Mouse (Mus musculus): ENCODE results near the gene Papss1. TPM values are rescaled to one million over a fixed set of nuclear protein-coding genes. Genes with fewer than 3 reads are reported as not detected.

Gene Papss1
- total and polyA plus RNA-seq, 2 experiments from 2014 or later = 107 to 133 TPM

DNA sequence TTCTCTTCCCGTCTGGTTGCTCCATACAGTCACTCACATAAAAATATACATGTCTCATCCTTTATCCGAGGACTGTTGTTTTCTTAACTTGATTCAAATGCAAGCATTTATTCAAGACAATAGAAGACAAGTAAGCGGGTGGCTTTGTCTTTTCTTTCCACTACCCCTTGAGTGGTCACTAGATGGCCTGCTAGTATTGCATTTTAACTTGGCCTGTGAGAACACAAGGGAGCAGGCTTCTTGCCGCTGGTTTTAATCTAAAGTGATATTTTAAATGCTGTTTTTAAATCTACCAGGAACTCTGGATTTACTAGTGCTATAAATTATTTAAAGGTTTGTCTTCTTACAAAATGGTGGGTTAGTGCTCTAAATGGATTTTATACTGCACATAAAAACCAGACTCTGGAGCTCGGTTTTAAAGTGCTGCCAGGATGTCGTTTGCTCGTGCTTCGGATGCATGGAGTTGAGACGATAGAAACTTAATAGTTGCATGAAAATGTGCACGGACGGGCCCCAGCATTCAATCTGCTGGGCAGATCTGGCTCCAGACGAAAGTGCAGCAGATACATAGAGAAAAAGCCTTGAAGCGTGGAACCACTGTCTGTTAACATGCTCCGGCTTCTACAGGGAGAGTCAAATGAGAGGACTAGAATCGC, 28.7 kb downstream of the Papss1 start:
- no peak overlapping the region for H3K27ac ChIP-seq (ENCODE audit: low read depth, low read length)
- no peak overlapping the region for H3K4me2 ChIP-seq (ENCODE audit: low read depth, low read length, poor library complexity, severe bottlenecking)
- no peaks in the 10 kb centered on the region for H3K27me3 ChIP-seq (ENCODE audit: insufficient read depth, low read length)
- H3K4me1 ChIP-seq (ENCODE audit: insufficient read depth, low read length) = no peaks in the 10 kb centered on the region
- H3K9ac ChIP-seq (replicated peaks; ENCODE audit: low read length, poor library complexity, severe bottlenecking) = no peak overlapping the region
- no peak overlapping the region for H3K4me3 ChIP-seq (ENCODE audit: low read depth, low read length)
- peak; percentile 67 for TF ChIP-seq CTCF (IDR thresholded peaks at IDR 0.05)
- H3K36me3 ChIP-seq (ENCODE audit: insufficient read depth, low read length) = peaks cover 17% of the 10 kb centered on the region; the same call in 1 of the 2 replicates
- H3K9me3 ChIP-seq (ENCODE audit: low read length) = no peaks in the 10 kb centered on the region
- WGBS = 76% methylated on average over 15 of the region's 15 CpGs
- DNase-seq (ENCODE audit: low spot score) (peak; percentile 58), ATAC-seq (ENCODE audit: low FRiP score) (no peak)

DNA sequence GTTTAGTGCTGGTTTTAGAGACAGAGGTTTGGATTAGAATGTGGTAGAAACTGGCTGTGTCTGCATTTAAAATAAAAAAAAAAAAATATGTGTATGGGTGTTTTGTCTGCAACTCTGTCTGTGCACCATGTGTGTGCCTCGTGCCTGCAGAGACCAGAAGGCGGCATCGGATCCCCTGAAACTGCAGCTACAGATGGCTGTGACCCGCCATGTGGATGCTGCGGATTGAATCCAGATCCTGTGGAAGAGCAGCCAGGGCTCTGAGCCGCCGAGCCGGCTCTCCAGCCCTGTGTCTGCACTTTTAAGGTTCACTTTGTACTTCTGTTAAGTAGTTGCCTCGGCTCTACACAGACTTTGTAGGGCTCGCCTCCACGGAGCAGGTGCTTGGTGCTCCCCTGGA, 29.8 kb downstream of the Papss1 start:
- no peak for ATAC-seq (ENCODE audit: low FRiP score)
- TF ChIP-seq CTCF (IDR thresholded peaks at IDR 0.05) = no peak
- no peaks in the 10 kb centered on the region for H3K9me3 ChIP-seq (ENCODE audit: low read length)
- DNase-seq (ENCODE audit: low spot score) = no peak
- no peak overlapping the region for H3K4me3 ChIP-seq (ENCODE audit: low read depth, low read length)
- 98% methylated on average over 11 of the region's 11 CpGs for WGBS
- no peak overlapping the region for H3K9ac ChIP-seq (replicated peaks; ENCODE audit: low read length, poor library complexity, severe bottlenecking)
- H3K36me3 ChIP-seq (ENCODE audit: insufficient read depth, low read length) = peaks cover 10% of the 10 kb centered on the region; the same call in 1 of the 2 replicates
- H3K27me3 ChIP-seq (ENCODE audit: insufficient read depth, low read length) = no peaks in the 10 kb centered on the region
- no peak overlapping the region for H3K4me2 ChIP-seq (ENCODE audit: low read depth, low read length, poor library complexity, severe bottlenecking)
- H3K27ac ChIP-seq (ENCODE audit: low read depth, low read length) = no peak overlapping the region
- H3K4me1 ChIP-seq (ENCODE audit: insufficient read depth, low read length) = no peaks in the 10 kb centered on the region

DNA sequence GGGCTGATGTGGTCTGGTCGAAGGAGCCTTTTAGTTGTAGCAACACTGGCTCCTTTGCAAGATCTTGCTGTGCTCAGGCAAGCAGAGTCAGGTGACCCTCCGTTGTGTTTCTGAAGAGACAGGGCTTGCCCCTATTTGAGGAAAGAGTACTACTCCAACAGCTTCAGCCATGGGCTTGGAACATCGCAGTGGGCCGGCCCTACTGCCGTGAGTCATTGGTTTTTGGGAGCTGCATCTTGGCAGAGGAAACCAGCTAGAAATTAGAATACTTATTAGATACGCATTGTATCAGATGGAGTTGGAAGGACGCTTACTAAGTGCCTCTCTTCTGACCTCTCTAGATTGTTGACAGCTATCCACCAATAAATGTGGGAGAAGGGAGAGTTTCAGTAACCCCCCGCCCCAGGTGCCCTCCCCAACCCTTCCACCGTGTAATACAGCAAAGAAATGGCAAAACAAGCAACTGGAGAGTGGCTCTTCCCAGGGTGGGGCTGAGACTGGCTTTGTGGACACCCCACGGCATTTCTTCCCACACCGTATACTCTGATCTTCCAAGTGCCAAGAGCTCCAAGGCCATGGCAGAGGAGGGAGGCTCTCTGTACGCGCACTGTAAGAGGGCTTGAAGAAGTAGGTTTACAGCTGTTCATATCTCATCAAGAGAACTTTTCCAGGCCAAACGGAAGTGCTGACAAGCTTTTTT, 31.1 kb downstream of the Papss1 start:
- TF ChIP-seq CTCF (IDR thresholded peaks at IDR 0.05) = no peak
- 92% methylated on average over 14 of the region's 14 CpGs for WGBS
- H3K4me1 ChIP-seq (ENCODE audit: insufficient read depth, low read length) = no peaks in the 10 kb centered on the region
- ATAC-seq (ENCODE audit: low FRiP score) = no peak
- 0 out of 2 replicates have a peak, but pooled peaks cover 6% of the 10 kb centered on the region for H3K36me3 ChIP-seq (ENCODE audit: insufficient read depth, low read length)
- H3K9ac ChIP-seq (replicated peaks; ENCODE audit: low read length, poor library complexity, severe bottlenecking) = no peak overlapping the region
- H3K9me3 ChIP-seq (ENCODE audit: low read length) = no peaks in the 10 kb centered on the region
- H3K4me3 ChIP-seq (ENCODE audit: low read depth, low read length) = no peak overlapping the region
- no peak overlapping the region for H3K27ac ChIP-seq (ENCODE audit: low read depth, low read length)
- DNase-seq (ENCODE audit: low spot score) = no peak
- H3K27me3 ChIP-seq (ENCODE audit: insufficient read depth, low read length) = no peaks in the 10 kb centered on the region
- no peak overlapping the region for H3K4me2 ChIP-seq (ENCODE audit: low read depth, low read length, poor library complexity, severe bottlenecking)

DNA sequence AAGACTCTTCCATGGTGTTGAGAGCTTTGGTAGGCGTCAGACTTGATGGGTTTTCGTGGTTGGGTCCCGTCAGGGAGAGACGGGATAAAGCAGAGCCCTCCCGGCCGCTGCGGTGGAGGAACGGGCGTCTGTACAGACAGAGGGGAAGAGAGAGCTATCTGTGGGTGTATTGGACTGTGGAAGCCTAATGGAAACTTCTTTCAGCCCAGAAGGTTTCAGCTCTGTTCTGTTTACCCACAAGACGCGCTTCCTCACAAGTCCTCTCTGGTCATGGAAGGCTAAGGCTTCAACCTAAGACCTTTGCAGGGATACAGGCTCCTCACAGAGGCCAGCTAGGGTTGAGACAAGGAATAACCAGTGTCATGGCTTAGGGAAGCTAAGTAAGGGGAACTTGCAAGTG, 36.2 kb downstream of the Papss1 start:
- H3K36me3 ChIP-seq (ENCODE audit: insufficient read depth, low read length) = peaks cover 17% of the 10 kb centered on the region
- DNase-seq (ENCODE audit: low spot score) = no peak
- WGBS = 94% methylated on average over 11 of the region's 11 CpGs
- H3K27me3 ChIP-seq (ENCODE audit: insufficient read depth, low read length) = no peaks in the 10 kb centered on the region
- no peak overlapping the region for H3K4me3 ChIP-seq (ENCODE audit: low read depth, low read length)
- H3K27ac ChIP-seq (ENCODE audit: low read depth, low read length) = no peak overlapping the region
- no peak overlapping the region for H3K4me2 ChIP-seq (ENCODE audit: low read depth, low read length, poor library complexity, severe bottlenecking)
- TF ChIP-seq CTCF (IDR thresholded peaks at IDR 0.05) = no peak
- ATAC-seq (ENCODE audit: low FRiP score) = no peak
- H3K4me1 ChIP-seq (ENCODE audit: insufficient read depth, low read length) = no peaks in the 10 kb centered on the region
- no peak overlapping the region for H3K9ac ChIP-seq (replicated peaks; ENCODE audit: low read length, poor library complexity, severe bottlenecking)
- no peaks in the 10 kb centered on the region for H3K9me3 ChIP-seq (ENCODE audit: low read length)

DNA sequence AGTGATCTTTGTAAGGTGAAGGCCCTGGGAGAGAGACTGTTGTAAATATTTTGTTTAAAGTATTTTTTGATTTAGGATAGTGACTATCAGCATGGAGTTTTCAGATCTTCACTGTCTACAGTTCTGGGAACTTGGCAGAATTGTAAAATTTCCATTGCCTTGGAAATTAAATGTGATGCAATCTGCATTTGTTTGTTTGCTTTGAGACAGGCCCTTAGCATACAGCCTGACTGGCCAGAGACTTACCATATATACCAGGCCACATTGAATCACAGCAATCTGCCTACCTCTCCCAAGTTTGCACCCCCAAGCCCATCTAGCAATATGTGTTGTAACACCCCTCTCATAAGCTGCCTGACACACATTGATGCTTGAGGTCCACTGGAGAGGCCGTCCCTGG, 36.8 kb downstream of the Papss1 start:
- H3K36me3 ChIP-seq (ENCODE audit: insufficient read depth, low read length) = peaks cover 21% of the 10 kb centered on the region
- H3K4me1 ChIP-seq (ENCODE audit: insufficient read depth, low read length) = no peaks in the 10 kb centered on the region
- H3K9me3 ChIP-seq (ENCODE audit: low read length) = no peaks in the 10 kb centered on the region
- H3K4me2 ChIP-seq (ENCODE audit: low read depth, low read length, poor library complexity, severe bottlenecking) = no peak overlapping the region
- no peak for TF ChIP-seq CTCF (IDR thresholded peaks at IDR 0.05)
- no peak overlapping the region for H3K27ac ChIP-seq (ENCODE audit: low read depth, low read length)
- H3K4me3 ChIP-seq (ENCODE audit: low read depth, low read length) = no peak overlapping the region
- DNase-seq (ENCODE audit: low spot score) (no peak), ATAC-seq (ENCODE audit: low FRiP score) (no peak)
- 100% methylated on average over 1 of the region's 1 CpGs for WGBS
- H3K27me3 ChIP-seq (ENCODE audit: insufficient read depth, low read length) = no peaks in the 10 kb centered on the region
- H3K9ac ChIP-seq (replicated peaks; ENCODE audit: low read length, poor library complexity, severe bottlenecking) = no peak overlapping the region

DNA sequence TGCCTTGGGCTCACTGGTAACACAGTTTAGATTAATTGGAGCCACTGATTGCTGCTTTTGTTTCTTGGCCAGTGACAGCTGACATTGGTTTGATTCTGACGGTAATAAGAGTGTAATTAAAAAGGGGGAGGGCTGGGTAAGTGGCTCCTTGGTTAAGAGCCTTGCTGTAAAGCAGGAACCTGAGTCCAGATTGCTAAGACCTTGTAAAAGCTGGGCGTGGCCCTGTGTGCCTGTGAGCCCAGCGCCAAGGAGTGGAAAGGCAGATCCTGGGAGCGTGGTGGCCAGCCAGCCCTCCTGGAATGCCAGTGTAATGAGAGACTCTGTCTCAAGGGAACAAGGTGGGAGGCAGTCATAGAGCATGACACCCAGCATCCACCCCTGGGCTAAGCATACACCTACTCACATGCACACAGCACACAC, 38.4 kb downstream of the Papss1 start:
- H3K27me3 ChIP-seq (ENCODE audit: insufficient read depth, low read length) = no peaks in the 10 kb centered on the region
- H3K36me3 ChIP-seq (ENCODE audit: insufficient read depth, low read length) = peaks cover 33% of the 10 kb centered on the region
- WGBS = 85% methylated on average over 4 of the region's 4 CpGs
- ATAC-seq (ENCODE audit: low FRiP score) = no peak
- H3K9ac ChIP-seq (replicated peaks; ENCODE audit: low read length, poor library complexity, severe bottlenecking) = no peak overlapping the region
- H3K4me3 ChIP-seq (ENCODE audit: low read depth, low read length) = no peak overlapping the region
- no peaks in the 10 kb centered on the region for H3K9me3 ChIP-seq (ENCODE audit: low read length)
- H3K4me1 ChIP-seq (ENCODE audit: insufficient read depth, low read length) = no peaks in the 10 kb centered on the region
- DNase-seq (ENCODE audit: low spot score) = no peak
- no peak overlapping the region for H3K27ac ChIP-seq (ENCODE audit: low read depth, low read length)
- TF ChIP-seq CTCF (IDR thresholded peaks at IDR 0.05) = no peak
- H3K4me2 ChIP-seq (ENCODE audit: low read depth, low read length, poor library complexity, severe bottlenecking) = no peak overlapping the region
